Mouse (Mus musculus) stomach, postnatal 0 days (tissue): ENCODE measurements around the gene Fam234a.

Source experiments
- CTCF ChIP-seq: IDR thresholded peaks from 2 replicates; pipeline ENCODE4 v1.5.1; 2016; ENCODE audit warnings: antibody characterized with exemption, low read depth, mild to moderate bottlenecking, moderate library complexity
- EP300 ChIP-seq: optimal IDR thresholded peaks from 2 replicates; pipeline ENCODE3; 2016; ENCODE audit warnings: antibody characterized with exemption

GRCm38 (mm10) chr17:26251886-26252538 lies 8.0 kb upstream of the Fam234a start:
- TF ChIP-seq CTCF (no peak), EP300 (no peak)
